Mouse (Mus musculus) cerebellum, postnatal 10 days (tissue): ENCODE data around the gene Gm7298.
"Not testable (repeated sequence)": the region's sequence is repeated elsewhere in the genome, so short reads cannot be mapped to it uniquely, and the experiment has no call there.

Experiments used
- DNase-seq, 2 experiments: peaks; one replicate each; pipeline ENCODE4 v3.0.0; 2021; ENCODE audit warnings: mixed read lengths in 2 of 2

The Gm7298 gene

DNA sequence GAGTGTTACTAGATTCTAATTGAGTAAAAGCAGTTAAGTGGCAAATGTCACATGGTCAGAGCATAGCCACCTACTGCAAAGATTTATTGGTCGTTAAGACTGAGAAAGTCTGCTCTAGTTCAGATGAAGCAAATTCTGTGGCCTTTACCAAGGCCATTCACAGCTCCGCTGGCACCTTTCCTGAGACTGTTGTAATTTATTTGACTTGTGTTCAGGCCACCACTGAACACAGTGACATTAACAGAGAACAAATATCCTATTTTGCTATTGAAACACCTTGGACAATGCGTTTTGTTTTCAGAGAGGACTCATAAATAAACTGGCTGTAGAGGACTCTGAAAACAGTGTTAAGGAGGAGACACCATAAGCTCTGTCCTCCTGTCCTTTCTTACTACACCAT lies at the start of gene Gm7298:
Gm7298 (plus strand) TSS at position 301 of the 400 bp plus-strand sequence.
- no peak for DNase-seq

DNA sequence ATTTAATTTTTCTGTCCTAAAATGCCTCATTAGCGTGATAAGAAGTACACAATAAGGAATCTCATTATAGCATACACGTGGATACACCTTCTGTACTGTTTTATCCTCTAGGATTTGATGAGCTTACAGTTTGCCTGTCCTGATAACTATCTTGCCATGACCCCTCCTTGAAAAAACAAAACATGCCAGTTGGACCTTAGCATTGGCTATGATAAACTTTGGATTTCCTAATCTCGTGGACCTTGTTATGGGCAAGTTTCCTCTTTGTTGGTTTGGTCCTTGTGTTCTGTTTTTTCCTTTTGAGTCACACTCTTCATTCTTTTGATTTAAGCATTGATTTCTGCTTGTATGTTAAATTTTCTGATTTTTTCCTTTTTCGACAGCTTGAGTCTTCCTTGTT lies 95.3 kb downstream of the Gm7298 start:
- DNase-seq: no peak

DNA sequence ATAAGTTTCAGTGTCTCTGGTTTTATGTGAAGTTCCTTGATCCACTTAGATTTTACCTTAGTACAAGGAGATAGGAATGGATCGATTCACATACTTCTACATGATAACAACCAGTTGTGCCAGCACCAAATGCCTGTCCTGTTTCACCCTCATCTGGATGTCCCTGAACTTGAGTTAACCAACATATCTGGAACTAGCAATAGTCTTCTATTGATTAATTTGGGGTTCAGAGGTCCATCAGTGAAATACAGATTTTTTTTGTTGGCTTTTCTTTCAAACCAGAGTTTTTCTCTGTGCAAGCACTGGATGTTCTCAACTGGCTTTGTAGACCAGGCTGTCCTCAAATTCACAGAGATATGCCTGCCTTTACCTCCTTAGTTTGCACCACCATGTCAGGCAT lies 103.6 kb downstream of the Gm7298 start:
- DNase-seq: no peak

DNA sequence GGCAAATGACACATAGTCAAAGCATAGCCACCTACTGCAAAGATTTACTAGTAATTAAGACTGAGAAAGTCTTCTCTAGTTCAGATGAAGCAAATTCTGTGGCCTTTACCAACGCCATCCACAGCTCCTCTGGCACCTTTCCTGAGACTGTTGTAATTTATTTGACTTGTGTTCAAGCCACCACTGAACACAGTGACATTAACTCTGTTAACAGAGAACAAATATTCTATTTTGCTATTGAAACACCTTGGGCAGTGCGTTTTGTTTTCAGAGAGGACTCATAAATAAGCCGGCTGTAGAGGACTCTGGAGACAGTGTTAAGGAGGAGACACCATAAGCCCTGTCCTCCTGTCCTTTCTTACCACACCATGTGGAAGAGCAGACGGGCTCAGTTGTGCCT lies 105.5 kb downstream of the Gm7298 start, which contains the start of gene Mug1:
Mug1 (plus strand) TSS at position 271 of the 400 bp plus-strand sequence.
- not testable (repeated sequence) for DNase-seq
